Mouse (Mus musculus) MEL-GATA-1-ER (cell line): Measurements from ENCODE around the gene Timeless.
"Not testable (repeated sequence)": the region's sequence is repeated elsewhere in the genome, so short reads cannot be mapped to it uniquely, and the experiment has no call there.

Experiments
- DNase-seq: peaks from one replicate; pipeline ENCODE4 v3.0.0-alpha.2; 2012; ENCODE audit warnings: low read depth; ENCODE audit errors: extremely low read depth

Timeless gene

DNA sequence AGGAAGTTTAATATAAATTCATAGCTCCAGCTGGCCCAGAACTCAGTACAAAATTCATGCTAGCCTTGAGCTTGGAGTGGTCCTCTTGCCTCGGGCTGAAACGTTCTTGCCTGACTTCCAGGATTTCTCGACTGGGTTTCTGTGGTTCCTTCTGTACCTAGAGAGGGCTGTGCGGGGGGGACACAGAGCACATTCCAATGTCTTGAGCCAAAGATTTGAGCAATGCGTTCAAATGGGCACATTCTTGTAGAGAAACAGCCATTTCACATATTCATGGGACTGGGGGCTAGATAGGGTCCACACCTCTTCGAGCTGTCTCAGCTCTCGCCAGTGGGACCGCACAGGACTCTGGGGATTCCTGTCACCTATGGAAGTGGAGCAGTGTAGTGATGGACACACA, 24.1 kb downstream of the Timeless start:
- no peak for DNase-seq

DNA sequence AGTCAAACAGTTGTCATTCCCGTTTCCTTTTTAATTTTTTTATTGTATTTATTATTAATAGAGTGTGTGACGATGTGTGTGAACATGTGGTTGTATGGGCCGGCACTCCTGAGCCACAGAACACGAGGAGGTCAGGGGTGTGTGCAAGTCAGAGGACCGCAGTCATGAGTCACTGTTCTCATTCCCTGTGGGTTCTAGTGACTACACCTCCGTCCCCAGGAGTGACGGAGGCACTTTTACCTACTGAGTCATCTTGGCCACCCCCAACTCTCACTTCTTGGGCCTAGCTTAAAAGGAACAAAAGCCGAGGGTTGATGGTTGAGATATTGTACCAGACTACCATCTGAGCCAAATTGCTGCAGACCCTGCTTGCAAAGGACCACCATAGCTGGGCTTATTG, 24.5 kb downstream of the Timeless start:
- DNase-seq = no peak

DNA sequence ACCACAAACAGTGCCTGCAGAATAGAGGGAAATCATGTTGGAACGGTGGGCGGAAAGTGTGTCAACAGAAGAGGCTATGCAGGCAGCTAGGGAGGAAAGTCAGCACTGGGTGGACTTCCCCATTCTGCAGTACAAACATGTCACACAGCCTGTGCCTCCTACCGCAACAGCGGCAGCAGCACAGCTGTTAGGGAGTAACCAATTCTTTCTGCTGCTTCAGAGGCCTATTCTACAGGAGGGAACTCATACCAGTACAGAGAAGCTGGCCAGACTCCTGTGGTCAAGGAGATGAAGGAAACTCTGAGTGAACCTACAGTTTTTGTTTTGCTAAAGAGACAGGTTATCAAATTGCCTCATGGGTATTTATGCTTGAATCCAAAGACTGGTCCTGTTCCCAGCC, 27.1 kb downstream of the Timeless start:
- DNase-seq = no peak

DNA sequence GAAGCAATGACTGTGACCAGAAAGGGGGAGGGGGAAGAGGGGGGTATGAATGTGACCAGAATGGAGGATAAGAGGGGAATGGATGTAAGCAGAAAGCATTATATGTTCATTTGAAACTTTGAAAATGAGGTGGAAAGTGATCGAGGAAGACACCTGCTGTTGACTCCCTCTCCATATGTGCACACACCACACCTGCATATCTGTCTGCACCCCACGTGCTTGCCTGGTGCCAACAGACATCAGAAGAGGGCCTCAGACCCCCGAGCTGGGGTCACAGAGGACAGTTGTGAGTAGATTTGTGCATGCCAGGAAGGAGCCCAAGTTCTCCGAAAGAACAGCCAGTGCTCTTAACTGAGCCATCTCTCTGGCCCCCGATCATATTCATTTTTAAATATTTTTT, 28.1 kb downstream of the Timeless start:
- no peak for DNase-seq

DNA sequence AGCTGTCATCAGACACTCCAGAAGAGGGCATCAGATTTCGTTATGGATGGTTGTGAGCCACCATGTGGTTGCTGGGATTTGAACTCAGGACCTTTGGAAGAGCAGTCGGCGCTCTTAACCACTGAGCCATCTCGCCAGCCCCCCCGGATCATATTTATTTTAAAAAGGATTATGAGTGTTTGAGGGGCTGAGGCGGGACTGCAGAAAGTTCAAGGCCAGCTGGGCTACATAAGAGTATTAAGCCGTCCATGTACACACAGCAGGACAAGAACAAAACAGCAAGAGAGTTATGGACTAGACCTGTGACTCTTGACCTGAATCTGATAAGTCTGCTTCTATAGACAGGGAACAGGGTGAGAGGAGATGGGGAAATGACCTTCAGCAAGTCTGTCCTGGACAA, 28.5 kb downstream of the Timeless start:
- not testable (repeated sequence) for DNase-seq

DNA sequence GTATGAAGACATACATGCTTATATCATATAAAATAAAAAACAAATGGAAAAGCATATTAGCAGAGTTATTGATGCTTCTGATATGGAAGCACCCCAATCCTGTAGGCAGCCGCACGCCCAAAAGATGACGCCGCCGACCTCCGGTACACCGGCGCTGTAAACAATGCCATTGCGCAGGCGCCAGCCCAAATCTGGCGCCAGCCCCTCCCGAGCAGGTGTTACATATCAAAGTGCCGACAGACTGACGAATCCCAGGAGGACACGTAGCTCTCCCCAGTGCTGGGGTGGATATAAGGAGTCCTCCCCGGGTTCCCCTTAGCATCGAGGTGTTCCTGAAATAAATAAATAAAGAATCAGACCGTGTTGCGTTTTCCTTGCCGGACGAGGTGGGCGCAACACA, 30.4 kb downstream of the Timeless start:
- DNase-seq = no peak

DNA sequence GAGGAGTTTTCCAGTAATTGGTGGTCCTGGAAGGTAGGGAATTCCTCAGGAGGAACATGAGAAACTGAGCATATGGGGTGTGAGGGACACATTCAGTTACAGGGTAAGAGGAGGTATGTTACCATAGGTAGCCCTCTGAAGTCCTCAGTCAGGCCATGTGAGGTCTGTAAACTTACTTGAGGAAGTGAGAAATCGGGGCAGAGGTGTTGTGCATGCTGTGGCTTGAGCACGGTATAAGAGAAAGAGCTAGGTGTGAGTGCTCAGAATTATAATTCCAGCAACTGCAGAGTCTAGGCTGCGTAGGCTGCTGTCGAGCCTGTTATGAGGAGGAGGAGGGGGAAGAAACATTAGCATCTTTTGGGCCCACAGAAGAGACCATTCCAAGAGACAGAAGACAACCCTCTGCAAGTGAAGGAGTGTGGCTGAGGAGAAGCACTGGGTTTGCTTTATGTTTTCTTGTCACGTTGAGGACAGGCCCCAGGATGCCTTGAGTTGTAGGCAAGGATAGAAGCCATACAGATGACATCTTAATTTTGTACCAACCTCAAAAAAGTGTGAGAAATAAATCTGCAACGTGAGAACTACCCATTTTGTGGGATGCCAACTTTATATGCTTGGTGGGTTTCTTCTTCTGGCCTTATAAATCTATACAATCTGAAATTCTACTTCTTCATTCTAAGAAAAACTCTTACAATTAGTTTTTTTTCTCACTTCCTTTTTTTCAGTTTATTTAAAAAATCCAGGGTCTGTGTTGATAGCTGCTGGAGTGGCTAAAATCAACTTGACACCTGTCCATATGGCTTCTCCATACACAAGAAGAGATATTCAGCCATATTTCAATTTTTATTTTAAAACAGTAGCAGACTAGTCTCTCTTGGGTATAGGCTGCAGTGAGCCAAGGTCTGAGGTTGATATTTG, 31.8 kb downstream of the Timeless start:
- no peak for DNase-seq

DNA sequence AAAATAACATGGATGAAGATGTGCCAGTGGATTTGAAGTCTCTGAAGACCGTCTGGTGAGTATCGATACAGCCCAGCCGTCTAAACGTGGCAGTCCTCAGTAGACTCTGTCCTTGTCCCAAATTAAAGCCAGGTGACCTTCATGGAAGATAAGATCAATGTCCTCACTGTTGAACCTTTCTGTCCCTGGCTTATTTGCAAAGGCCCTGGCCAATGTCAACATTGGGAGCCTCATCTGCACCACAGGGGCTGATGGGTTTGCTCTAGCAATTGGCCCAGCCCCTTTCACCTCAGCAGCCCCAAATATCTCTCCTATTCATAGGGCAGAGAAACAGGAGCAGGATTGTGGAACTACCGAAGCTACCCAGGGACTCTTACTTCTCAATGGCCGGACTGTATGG, 36.5 kb downstream of the Timeless start, which contains the start of gene Apof:
Apof (plus strand) TSS at position 301 of the 400 bp plus-strand sequence.
- no peak for DNase-seq

DNA sequence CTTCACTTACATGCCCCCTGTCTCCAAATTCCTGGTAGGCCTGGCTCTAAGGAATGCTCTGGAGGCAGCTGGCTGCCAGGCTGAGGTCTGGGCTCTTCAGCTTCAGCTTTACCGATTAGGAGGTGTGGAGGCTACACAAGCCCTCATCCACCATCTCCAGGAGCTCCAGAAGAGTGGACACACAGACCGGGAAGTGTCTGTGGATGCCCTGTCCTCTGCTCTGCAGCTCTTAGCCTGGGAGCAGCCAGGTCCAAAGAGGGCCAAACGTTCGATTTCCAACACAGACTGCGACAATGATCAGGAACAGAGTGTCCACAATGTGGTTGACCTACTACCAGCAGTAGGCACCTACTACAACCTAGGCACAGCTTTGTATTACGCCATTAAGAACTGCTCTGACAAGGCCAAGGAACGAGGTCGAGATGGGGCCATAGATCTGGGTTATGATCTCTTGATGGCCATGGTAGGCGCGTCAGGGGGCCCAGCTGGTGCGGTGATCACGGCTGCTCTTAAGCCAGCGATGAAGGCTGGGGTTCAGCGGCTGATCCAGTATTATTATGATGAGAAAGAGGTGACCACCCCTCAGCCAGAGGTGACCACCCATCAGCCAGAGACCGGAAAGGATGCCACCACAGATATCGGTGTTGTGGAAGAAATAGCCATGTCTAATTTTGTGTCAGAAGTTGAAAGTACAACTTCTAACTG, 37.5 kb downstream of the Timeless start:
- no peak for DNase-seq

DNA sequence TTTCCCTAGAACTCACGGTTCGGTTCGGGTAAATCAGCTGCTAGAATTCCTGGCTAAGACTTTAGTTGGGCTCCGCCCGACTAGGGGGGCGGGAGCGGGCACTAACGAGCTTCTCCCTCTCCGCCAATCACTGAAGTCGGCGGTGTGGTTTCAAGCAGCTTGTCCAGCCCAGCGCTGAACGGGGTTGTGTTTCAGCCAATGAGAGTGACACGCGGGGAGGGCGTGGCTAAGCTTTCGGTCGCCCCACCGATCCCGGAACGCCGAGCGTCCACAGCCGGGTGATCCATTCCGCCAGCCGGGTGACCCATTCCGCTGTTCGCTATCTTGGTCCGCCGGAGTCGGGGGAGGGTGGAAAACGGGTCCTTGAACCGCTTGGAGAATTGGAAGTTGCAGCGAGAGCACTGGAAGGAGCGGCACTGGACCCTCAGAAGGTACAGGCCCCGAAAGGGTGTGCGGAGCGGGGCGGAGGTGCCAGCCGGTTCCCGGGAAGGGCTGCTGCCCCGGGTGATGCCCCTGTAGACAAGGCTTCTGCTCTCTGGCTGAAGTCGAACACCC, 38.5 kb downstream of the Timeless start, which contains the start of gene Stat2:
Stat2 (plus strand) TSS at position 273 of the 555 bp plus-strand sequence.
- peak; percentile 96 for DNase-seq

DNA sequence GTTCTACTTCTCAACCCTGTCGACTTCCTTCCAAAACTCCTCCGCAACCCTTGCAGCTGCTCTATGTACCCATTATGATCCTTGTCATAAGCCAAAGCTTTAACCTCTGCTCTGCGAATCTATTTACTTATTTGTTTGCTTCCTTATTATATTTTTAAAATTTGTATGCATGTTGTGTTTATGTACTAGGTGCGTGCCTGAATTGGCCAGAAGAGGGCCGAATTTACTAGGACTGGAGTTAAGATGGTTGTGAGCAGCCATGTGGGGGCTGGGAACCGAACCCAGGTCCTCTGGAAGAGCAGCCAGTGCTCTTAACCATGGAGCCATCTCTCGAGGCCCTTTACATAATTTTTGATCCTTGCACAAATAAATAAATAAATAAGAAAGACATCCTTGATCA, 39.0 kb downstream of the Timeless start:
- DNase-seq = peak; percentile 17

DNA sequence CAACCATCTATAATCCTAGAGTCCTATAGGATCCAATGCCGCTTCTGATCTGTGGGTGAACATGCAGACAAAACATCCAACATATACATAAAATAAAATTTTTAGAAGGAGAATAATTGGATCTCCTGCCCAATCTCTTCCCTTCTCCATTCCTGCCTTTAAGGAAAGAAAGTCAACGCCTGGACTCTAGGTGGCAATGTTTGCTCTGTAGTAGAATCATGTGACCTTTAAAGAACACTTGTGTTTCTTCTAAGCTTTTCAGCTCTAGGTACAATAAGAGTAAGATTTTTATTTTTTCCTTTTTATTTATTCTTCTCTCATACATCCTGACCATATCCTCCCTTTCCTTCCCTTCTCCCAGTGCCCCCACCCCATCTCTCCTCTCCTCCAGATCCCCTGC, 40.0 kb downstream of the Timeless start:
- DNase-seq = no peak

DNA sequence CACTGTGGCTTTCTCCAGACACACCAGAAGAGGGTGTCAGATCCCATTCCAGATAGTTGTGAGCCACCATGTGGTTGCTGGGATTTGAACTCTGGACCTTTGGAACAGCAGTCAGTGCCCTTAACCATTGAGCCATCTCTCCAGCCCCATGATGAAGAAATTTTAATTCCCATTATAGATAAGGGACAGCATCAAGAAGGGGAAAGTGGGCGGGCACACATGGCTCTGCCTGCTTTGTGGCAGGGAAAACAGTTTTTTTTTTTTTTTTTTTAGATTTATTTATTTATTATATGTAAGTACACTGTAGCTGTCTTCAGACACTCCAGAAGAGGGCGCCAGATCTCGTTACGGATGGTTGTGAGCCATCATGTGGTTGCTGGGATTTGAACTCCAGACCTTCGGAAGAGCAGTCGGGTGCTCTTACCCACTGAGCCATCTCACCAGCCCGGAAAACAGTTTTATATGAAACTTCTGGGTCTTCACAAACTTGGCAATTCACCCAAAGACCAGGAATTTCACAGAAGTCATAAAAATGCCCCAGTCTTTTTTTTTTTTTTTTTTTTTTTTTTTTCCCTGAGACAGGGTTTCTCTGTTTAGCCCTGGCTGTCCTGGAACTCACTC, 41.1 kb downstream of the Timeless start:
- DNase-seq = not testable (repeated sequence)

DNA sequence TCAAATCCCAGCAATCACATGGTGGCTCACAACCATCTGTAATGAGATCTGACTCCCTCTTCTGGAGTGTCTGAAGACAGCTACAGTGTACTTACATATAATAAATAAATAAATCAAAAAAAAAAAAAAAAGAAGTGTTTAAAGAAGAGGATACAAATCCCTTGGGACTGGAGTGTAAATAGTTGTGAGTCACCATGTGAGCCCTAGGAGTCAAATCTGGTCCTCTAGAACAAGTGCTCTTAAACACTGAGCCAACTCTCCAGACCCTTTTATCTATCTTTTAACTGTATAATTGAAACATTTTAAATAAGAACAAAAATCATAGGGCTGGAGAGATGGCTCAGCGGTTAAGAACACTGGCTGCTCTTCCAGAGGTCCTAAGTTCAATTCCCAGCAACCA, 43.5 kb downstream of the Timeless start:
- DNase-seq = not testable (repeated sequence)

DNA sequence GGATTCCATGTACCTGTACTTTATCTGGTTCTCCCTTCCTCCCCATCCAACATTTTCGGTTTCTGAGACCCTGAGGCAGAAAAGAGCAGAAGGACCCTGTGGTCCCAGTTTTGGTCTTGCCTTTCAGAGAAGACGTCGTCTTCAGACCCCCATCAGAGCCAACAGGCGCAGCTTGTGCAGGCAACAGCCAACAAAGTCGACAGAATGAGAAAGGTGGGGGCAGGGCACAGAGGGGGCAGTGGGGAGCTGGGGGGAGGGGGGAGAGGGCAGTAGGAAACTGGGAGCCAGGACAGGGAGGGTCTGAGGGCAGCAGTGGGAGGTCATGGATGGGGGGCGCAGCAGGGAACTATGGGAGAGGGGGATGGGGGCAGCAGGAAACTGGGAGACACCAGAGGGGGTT, 46.3 kb downstream of the Timeless start:
- no peak for DNase-seq

DNA sequence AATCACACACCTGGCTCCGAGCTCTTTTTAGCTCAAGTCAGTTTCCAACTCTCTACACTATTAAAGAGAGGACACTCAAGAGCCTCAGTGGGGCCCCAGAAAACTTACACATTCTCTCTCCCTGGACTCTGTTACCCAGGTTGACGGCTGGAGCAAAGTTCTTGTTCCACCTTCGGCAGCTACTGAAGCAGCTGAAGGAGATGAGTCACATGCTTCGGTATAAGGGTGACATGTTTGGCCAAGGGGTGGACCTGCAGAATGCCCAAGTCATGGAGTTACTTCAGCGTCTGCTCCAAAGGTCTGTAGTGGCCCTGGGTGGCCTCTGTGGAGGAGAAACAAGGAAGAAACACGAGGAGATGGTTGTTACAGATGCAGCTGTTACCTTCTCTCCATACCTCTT, 49.1 kb downstream of the Timeless start:
- no peak for DNase-seq

DNA sequence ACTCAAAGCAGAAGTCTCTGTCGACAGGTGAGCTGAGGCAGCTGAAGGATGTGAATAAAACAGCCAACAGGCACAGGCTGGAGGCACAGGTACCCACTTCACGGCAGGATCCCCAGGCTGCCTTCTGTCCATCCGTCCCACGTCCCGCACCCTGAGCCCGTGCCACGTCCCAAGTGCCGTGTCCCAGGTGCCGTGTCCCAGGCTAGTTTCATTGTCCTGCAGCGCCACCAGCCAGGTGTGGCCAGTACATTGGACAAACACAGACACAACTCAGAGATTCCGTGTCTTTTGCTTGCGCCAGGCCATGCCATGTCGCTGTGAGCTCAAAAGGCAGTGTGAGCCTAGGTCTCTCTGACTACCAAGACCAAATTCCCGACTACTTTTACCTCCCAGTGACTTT, 49.8 kb downstream of the Timeless start:
- DNase-seq = no peak

DNA sequence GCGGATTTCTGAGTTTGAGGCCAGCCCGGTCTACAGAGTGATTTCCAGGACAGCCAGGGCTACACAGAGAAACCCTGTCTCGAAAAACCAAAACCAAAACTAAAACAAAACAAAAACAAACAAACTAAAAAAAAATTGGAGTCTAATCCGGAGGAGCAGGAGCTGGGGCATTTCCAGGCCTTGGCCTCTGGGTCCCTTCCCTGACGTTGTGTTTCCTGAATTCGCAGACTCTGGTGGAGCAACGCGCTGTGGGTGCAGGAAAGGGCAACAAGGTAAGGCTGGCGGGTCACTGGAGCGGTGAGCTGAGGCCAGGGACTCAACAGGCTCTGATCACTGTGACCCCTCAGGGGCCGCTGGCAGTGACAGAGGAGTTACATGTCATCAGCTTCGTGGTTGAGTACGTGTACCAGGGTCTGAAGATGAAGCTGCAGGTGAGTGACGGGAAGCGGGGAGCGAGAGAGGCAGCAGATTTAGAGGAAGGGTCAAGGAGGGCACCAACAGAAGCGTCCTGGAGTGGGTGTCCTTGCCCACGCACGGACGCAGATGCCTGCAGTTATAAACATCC, 51.1 kb downstream of the Timeless start:
- no peak for DNase-seq

DNA sequence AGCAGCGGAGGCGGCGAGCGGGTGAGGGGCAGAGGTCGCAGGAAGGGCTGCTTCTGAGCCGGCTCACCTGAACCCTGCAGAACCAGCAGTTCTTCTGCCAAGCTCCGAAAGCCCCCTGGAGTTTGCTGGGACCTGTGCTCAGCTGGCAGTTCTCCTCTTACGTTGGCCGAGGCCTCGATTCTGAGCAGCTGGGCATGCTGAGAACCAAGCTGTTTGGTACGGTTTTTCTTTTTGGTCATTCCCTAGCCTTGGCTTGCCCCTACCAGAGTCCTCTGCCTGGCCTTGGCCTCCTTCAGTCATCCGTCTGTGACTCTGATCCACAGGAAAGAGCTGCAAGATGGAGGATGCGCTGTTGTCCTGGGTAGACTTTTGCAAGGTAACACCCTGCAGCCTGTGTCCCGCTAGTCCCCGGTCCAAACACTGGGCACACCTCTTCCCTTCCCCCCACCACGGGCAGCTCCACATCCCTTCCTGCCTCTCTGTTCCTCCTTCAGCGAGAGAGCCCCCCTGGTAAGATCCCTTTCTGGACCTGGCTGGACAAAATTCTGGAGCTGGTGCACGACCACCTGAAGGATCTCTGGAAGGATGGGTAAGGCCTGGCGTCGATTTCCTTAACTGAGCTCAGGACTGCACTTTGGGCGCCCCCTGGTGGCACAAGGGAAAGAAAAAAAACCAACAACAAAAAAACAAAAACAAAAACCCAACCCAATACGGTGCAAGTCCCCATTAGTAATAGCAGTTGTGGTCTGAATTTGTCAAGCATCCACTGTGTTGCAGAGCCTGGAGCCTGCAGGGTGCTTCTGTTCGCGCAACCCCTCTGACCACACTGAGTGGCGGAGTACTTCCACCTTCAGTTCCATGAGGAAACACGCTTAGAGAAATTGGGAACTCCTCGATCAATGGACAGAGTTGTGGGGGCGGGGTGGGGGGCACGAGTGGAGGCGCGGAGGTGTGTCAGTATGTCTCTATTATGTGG, 52.0 kb downstream of the Timeless start:
- DNase-seq = no peak

DNA sequence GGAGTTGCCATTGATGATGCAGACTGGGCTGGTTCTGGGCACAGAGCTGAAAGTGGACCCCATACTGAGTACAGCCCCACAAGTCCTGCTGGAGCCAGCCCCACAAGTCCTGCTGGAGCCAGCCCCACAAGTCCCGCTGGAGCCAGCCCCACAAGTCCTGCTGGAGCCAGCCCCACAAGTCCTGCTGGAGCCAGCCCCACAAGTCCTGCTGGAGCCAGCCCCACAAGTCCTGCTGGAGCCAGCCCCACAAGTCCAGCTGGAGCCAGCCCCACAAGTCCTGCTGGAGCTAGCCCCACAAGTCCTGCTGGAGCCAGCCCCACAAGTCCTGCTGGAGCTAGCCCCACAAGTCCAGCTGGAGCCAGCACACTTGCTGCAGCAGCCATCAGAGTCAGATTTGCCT, 58.7 kb downstream of the Timeless start:
- DNase-seq = not testable (repeated sequence)
